Mouse (Mus musculus): ENCODE data around the gene B3gnt3.

GRCm38 (mm10) chr8:71678216-71678615 is 23.4 kb downstream of the B3gnt3 start:
- TF ChIP-seq CTCF (IDR thresholded peaks at IDR 0.05; ENCODE audit: low read depth) (no peak), EP300 (IDR thresholded peaks at IDR 0.05; ENCODE audit: low read depth) (no peak)
